Mouse (Mus musculus) myocyte (in vitro differentiated cells): ENCODE measurements around the gene AC140267.1. TPM values are rescaled to one million over a fixed set of nuclear protein-coding genes. Genes with fewer than 3 reads are reported as not detected.

Experiments used
- H3K27me3 ChIP-seq: one replicate; pipeline ENCODE4 v1.6.1; 2011; ENCODE audit not compliant: control insufficient read depth, insufficient read depth, insufficient read length
- H3K36me3 ChIP-seq: one replicate; pipeline ENCODE4 v1.6.1; 2011; ENCODE audit not compliant: control insufficient read depth, insufficient read depth
- H3K4me2 ChIP-seq: one replicate; pipeline ENCODE4 v1.6.1; 2011; ENCODE audit warnings: low read depth, control low read depth
- H3K4me3 ChIP-seq: one replicate; pipeline ENCODE4 v1.5.1; 2011; ENCODE audit warnings: mild to moderate bottlenecking, control low read depth, moderate library complexity
- H3K79me2 ChIP-seq: one replicate; pipeline ENCODE4 v1.6.1; 2011; ENCODE audit not compliant: control insufficient read depth, insufficient read depth
- H3ac ChIP-seq: one replicate; pipeline ENCODE4 v1.6.1; 2011; ENCODE audit not compliant: control insufficient read depth, insufficient read length
- CEBPB ChIP-seq: IDR thresholded peaks from 2 replicates; pipeline ENCODE4 v1.6.1; 2011; ENCODE audit warnings: mild to moderate bottlenecking, moderate library complexity; ENCODE audit not compliant: poor library complexity, insufficient read depth, severe bottlenecking
- E2F4 ChIP-seq: IDR thresholded peaks from one replicate; pipeline ENCODE4 v1.6.1; 2011; ENCODE audit warnings: mild to moderate bottlenecking, control low read depth, moderate library complexity; ENCODE audit not compliant: insufficient read depth
- MAX ChIP-seq: IDR thresholded peaks from one replicate; pipeline ENCODE4 v1.6.1; 2011; ENCODE audit warnings: low read depth, mild to moderate bottlenecking, control low read depth
- MYOD1 ChIP-seq, 3 experiments: IDR thresholded peaks; one replicate each; pipeline ENCODE4 v1.6.1; 2011; ENCODE audit warnings: control low read depth in 2 of 3, low read depth in 2 of 3, mild to moderate bottlenecking in 2 of 3, moderate library complexity in 1 of 3; ENCODE audit not compliant: insufficient read length in 2 of 3, control insufficient read depth in 1 of 3
- MYOG ChIP-seq, 3 experiments: IDR thresholded peaks; one replicate each; pipeline ENCODE4 v1.6.1; 2011; ENCODE audit warnings: control low read depth in 2 of 3, low read depth in 2 of 3, mild to moderate bottlenecking in 2 of 3; ENCODE audit not compliant: insufficient read length in 2 of 3, control insufficient read depth in 1 of 3, insufficient read depth in 1 of 3
- POLR2A ChIP-seq: IDR thresholded peaks from one replicate; pipeline ENCODE4 v1.6.1; 2011; ENCODE audit warnings: low read depth, mild to moderate bottlenecking, control low read depth, moderate library complexity; ENCODE audit not compliant: insufficient read length
- POLR2AphosphoS2 ChIP-seq: IDR thresholded peaks from one replicate; pipeline ENCODE4 v1.6.1; 2011; ENCODE audit warnings: low read depth, control low read depth; ENCODE audit not compliant: insufficient read length
- REST ChIP-seq: IDR thresholded peaks from one replicate; pipeline ENCODE4 v1.6.1; 2011; ENCODE audit warnings: mild to moderate bottlenecking, control low read depth, moderate library complexity; ENCODE audit not compliant: insufficient read depth, insufficient read length
- SRF ChIP-seq: IDR thresholded peaks from one replicate; pipeline ENCODE4 v1.6.1; 2011; ENCODE audit warnings: low read depth; ENCODE audit not compliant: control insufficient read depth, insufficient read length
- TCF12 ChIP-seq: IDR thresholded peaks from one replicate; pipeline ENCODE4 v1.6.1; 2011; ENCODE audit warnings: mild to moderate bottlenecking, control low read depth; ENCODE audit not compliant: poor library complexity, insufficient read depth, severe bottlenecking
- TCF3 ChIP-seq: IDR thresholded peaks from one replicate; pipeline ENCODE4 v1.6.1; 2011; ENCODE audit warnings: low read depth, control low read depth; ENCODE audit not compliant: insufficient read length
- USF1 ChIP-seq: IDR thresholded peaks from one replicate; pipeline ENCODE4 v1.6.1; 2011; ENCODE audit warnings: low read depth, mild to moderate bottlenecking, control low read depth, moderate library complexity
- polyA plus RNA-seq: library from polyadenylated mRNA; unstranded; fragments of >200 nt; fragmentation: generic; extraction: Trizol; gene quantifications from one replicate; pipeline ENCODE4 v1.2.1, GENCODE M21; 2012; ENCODE audit warnings: missing spikeins

The AC140267.1 gene
- polyA plus RNA-seq, 1 experiment = not detected

GRCm38 (mm10) chr15:80233733-80234509, 1.7 kb upstream of the AC140267.1 start, which contains the start of gene Mief1:
Gene Mief1, plus strand, starts transcription at chr15:80234018.
- Histone ChIP-seq H3K4me2 (peak within 1 kb of the TSS; percentile 78), H3K4me3 (peak within 1 kb of the TSS; percentile 92), H3K36me3 (peaks cover 33% of the 10 kb centered on the region), H3K79me2 (peaks cover 34% of the 10 kb centered on the region), H3ac (peak within 1 kb of the TSS; percentile 62), H3K27me3 (no peaks in the 10 kb centered on the region)
- TF ChIP-seq REST (no peak), USF1 (no peak), MYOD1 (IDR thresholded peaks at IDR 0.05; ENCODE audit: control insufficient read depth in 1 of 3, insufficient read length in 2 of 3, low read depth in 2 of 3) (peak in 2 of 3 experiments; percentile 67 to 76), POLR2AphosphoS2 (peak; percentile 66), SRF (peak; percentile 73), MYOG (IDR thresholded peaks at IDR 0.05; ENCODE audit: control insufficient read depth in 1 of 3, insufficient read depth in 1 of 3, insufficient read length in 2 of 3, low read depth in 2 of 3) (peak; percentile 24 to 73 (median 43)), POLR2A (peak; percentile 64)

- no peak overlapping the region for H3K4me3 ChIP-seq
- peaks cover 8% of the 10 kb centered on the region for H3K79me2 ChIP-seq
- H3K27me3 ChIP-seq = no peaks in the 10 kb centered on the region
- H3ac ChIP-seq = no peak overlapping the region
- no peak for TF ChIP-seq POLR2A
- no peak for TF ChIP-seq SRF
- TF ChIP-seq MAX = no peak
- TF ChIP-seq REST = no peak
- TF ChIP-seq MYOD1 (IDR thresholded peaks at IDR 0.05; ENCODE audit: control insufficient read depth in 1 of 3, insufficient read length in 2 of 3, low read depth in 2 of 3) = no peak
- no peak for TF ChIP-seq E2F4
- TF ChIP-seq MYOG (IDR thresholded peaks at IDR 0.05; ENCODE audit: control insufficient read depth in 1 of 3, insufficient read depth in 1 of 3, insufficient read length in 2 of 3, low read depth in 2 of 3) = no peak
- TF ChIP-seq TCF3 = no peak
- TF ChIP-seq TCF12 = no peak
- TF ChIP-seq CEBPB = no peak
- TF ChIP-seq USF1 = no peak
- no peak for TF ChIP-seq POLR2AphosphoS2
- H3K4me2 ChIP-seq = no peak overlapping the region
- peaks cover 87% of the 10 kb centered on the region for H3K36me3 ChIP-seq
Observed at GRCm38 (mm10) chr15:80248135-80248534, 12.5 kb downstream of the AC140267.1 start.

- Histone ChIP-seq H3K27me3 (no peaks in the 10 kb centered on the region), H3K79me2 (peaks cover 4% of the 10 kb centered on the region), H3K36me3 (peaks cover 83% of the 10 kb centered on the region), H3K4me3 (no peak overlapping the region), H3ac (no peak overlapping the region), H3K4me2 (no peak overlapping the region)
- no peak for TF ChIP-seq POLR2AphosphoS2
- TF ChIP-seq MYOD1 (IDR thresholded peaks at IDR 0.05; ENCODE audit: control insufficient read depth in 1 of 3, insufficient read length in 2 of 3, low read depth in 2 of 3) = peak in 1 of 3 experiments; percentile 1
- no peak for TF ChIP-seq E2F4
Observed at GRCm38 (mm10) chr15:80248596-80248995, 13.0 kb downstream of the AC140267.1 start.

- TF ChIP-seq TCF3 (no peak), REST (no peak), MYOG (IDR thresholded peaks at IDR 0.05; ENCODE audit: control insufficient read depth in 1 of 3, insufficient read depth in 1 of 3, insufficient read length in 2 of 3, low read depth in 2 of 3) (no peak), MYOD1 (IDR thresholded peaks at IDR 0.05; ENCODE audit: control insufficient read depth in 1 of 3, insufficient read length in 2 of 3, low read depth in 2 of 3) (no peak), USF1 (no peak), CEBPB (no peak), MAX (no peak), E2F4 (no peak), SRF (no peak), TCF12 (no peak), POLR2A (no peak), POLR2AphosphoS2 (no peak)
- Histone ChIP-seq H3K36me3 (peaks cover 73% of the 10 kb centered on the region), H3K27me3 (no peaks in the 10 kb centered on the region), H3K4me3 (no peak overlapping the region), H3K4me2 (no peak overlapping the region), H3ac (no peak overlapping the region), H3K79me2 (peaks cover 4% of the 10 kb centered on the region)
Observed at GRCm38 (mm10) chr15:80249672-80250071, 14.0 kb downstream of the AC140267.1 start.

GRCm38 (mm10) chr15:80250586-80250985, 15.0 kb downstream of the AC140267.1 start:
- Histone ChIP-seq H3K4me3 (no peak overlapping the region), H3K4me2 (no peak overlapping the region), H3K36me3 (peaks cover 66% of the 10 kb centered on the region), H3ac (no peak overlapping the region), H3K27me3 (no peaks in the 10 kb centered on the region), H3K79me2 (peaks cover under 1% of the 10 kb centered on the region)
- no peak for TF ChIP-seq MYOG (IDR thresholded peaks at IDR 0.05; ENCODE audit: control insufficient read depth in 1 of 3, insufficient read depth in 1 of 3, insufficient read length in 2 of 3, low read depth in 2 of 3)
- TF ChIP-seq MYOD1 (IDR thresholded peaks at IDR 0.05; ENCODE audit: control insufficient read depth in 1 of 3, insufficient read length in 2 of 3, low read depth in 2 of 3) = no peak
- no peak for TF ChIP-seq USF1
- TF ChIP-seq TCF3 = no peak
- TF ChIP-seq E2F4 = no peak
- no peak for TF ChIP-seq MAX
- TF ChIP-seq POLR2AphosphoS2 = no peak
- no peak for TF ChIP-seq CEBPB
